Mouse (Mus musculus): ENCODE results near the gene Apobec2.
"Not testable (repeated sequence)": the region's sequence is repeated elsewhere in the genome, so short reads cannot be mapped to it uniquely, and the experiment has no call there.

Gene Apobec2

DNA sequence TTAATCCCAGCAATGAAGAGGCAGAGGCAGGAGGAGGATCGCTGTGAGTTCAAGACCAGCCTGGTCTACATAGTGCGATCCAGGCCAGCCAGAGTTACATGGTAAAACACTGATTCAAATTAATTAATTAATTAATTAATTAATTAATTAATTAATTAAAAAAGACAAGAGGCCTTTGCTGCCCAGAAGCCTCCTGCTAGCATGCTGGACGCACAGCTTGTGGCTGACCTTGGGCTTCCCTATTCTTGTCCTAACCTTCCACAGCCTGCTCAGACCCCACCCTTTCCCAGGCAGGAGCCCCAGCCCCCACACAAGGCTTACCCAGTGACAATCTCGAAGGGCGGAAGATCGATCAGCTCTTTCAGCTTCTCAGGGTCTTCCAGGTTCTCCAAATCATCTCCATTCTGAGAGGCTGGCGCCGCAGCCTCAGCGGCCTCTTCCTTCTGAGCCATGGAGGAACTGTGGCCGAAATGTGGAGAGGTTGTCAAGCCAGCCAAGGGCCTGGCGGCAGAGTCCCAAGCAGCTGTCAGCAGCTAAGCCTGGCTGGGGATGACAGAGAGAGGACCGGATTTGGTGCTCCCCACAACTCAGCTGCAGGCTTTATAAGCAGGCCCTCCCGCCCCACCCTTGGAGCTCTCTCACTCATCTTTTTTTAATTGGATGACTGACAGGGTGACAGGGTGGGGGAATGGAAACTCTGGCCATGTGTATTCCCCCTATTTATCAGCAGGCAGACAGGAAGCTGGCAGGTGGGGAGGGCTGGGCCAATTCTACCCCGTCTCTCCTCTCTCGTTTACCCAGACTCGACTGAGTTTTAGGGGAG, at the start of gene Apobec2:
TSS of gene Apobec2 (minus strand) at position 773 of the 823 bp plus-strand sequence.
- in situ Hi-C loops (cut with MboI, MseI): no loop called here

DNA sequence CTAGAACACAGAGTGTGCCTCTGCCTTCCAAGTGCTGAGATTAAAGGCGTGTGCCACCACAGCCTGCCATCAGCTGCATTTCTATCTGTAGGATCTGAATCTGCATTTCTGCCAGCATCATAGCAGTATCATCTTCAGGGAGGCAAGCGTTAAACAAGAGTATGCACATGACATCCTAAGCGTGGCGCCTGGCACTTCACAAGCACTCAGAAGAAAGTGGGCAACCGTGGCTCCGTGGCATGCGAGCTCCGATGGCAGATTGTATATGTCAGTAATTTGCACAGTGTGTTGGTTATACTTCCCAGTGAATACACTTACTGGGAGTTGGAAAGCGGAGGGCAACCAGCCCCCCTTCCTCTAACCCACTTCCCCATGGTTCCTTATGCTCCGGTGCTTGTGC, 47.2 kb upstream of the Apobec2 start:
- in situ Hi-C loops (cut with MboI, MseI): no loop called here

- in situ Hi-C loops (cut with MboI, MseI): no loop called here
Observed at GRCm38 (mm10) chr17:48475444-48475843, 42.7 kb upstream of the Apobec2 start.

- in situ Hi-C loops (cut with MboI, MseI): not testable (repeated sequence)
Observed at GRCm38 (mm10) chr17:48474282-48474681, 41.6 kb upstream of the Apobec2 start.

DNA sequence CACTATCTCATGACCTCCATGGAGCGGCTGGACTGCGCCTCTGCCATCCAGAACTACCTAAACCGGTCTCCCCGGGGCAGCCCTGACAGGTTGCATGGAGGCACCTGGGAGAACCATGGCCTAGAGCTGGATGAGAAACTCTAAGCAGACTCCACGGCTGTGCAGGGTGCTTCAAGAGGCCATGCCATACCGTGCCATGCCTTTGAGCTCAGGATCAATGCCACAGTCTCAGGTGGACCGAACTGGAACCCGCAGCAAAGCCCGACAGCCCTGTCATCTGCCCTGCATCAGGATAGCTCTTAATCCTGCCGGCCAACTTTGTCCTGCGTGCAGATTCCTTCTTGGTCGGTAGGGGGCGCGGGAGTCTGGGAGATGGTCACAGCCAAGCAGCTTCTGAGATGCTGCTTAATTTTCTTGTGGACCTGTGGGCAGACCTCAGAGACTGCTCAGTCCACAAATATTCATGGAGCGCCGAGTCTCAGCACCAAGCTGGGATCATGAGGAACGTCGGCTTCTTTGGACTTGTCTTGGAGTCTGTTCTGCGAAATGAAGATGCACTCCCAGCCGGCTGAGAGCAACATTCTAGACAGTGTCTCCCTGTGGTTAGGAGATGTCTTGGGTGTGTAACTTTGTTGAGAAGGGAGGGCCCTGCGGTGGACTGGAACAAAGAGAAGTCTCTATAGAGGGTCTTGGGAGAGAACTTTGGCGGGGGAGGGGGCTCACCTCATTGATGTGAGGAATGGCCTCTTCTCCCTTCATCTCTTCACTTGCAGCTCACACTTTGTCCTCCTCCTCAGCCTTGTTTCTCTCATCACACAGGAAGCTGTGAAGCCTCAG, 34.9 kb upstream of the Apobec2 start:
- in situ Hi-C loops (cut with MboI, MseI): no loop called here

DNA sequence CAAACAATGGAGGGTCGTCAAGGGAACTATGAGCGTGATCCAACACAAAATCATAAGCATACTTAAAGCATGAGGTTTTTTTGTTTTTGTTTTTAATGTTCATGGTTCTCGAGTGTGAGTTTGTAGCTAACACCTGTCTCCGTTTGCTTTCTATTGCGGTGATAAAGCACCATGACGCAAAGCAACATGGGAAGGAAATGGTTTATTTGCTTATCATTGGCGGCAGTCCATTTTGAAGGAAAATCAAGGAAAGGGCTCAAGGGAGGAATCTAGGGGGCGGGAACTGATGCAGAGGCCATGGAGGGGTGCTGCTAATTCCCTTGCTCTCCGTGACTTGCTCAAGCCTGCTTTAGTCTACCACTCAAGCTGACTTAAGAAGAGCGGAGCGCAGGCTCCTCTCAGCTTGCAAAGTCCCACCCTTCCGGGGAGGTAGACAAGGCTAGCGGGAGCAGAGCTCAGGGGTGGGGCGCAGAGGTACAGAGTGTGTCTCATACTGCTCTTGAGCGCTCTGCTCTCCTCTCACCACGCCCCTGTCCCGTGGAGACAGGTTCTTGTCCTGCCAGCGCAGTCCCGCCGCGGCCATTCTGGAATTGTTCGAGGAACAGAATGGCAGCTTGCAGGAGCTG, 34.2 kb upstream of the Apobec2 start:
- in situ Hi-C loops (cut with MboI, MseI): no loop called here

DNA sequence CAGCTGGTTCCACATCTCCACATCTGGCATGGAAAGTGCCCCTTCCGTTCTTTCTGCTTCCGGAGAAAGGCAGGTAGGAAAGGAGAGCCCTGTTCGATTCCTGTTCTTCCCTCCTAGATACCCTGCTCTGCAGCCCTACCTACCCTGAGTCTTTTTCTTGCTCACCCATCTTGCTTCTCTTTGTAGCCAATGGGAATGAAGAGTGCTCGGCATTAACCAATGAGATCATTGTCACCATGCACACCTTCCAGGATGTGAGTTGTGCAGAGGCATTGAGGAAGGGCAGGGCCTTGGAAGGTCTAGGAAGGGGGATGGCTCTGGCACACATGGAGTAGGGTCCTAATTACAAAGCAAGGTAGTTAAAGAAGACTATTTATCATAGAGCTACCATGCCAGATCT, 30.7 kb upstream of the Apobec2 start:
- in situ Hi-C loops (cut with MboI, MseI): no loop called here

DNA sequence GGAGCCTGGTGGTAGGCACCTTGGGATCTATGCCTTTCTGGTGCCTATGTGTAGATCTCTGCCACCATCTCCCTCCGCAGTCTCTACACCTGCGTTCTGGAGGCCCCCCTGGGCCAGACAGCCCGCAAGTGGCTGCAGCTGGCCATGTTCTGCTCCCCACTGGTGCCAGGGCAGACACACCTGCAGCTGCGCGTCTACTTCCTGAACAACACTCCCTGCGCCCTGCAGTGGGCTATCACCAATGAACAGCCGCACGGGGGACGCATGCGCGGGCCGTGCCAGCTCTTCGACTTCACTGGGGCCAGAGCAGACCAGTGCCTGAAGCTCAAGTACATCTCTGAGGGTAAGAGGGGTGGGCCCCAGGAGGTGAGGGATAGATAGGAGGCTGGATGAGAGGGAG, 29.4 kb upstream of the Apobec2 start:
- in situ Hi-C loops (cut with MboI, MseI): no loop called here

GRCm38 (mm10) chr17:48457971-48458653, 25.4 kb upstream of the Apobec2 start:
- in situ Hi-C loops (cut with MboI, MseI): loop anchor here (10.0 kb wide), 1 partner anchor 1467 kb away; no protein-coding TSS in a partner anchor

DNA sequence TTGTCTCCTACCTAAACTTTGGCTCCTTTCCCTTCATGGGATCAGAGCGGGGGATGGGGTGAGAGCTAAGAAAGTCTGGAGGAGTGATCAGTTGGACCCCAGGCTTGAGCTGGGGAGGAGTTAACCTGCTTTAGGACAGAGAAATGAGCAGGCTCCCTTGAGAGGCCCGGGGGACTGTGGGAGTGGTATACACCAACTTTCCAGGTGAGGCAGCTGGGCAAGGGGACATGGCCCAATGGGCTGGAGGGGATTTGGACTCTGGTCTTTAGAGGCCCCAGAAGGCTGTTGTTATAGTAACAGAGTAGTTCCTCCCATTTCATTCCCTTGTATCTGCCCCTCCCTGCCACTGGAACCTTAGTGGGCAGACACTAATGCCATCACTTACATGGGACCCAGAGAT, 23.2 kb upstream of the Apobec2 start:
- in situ Hi-C loops (cut with MboI, MseI): loop anchor here (10.0 kb wide), 1 partner anchor 1469 kb away; no protein-coding TSS in a partner anchor

DNA sequence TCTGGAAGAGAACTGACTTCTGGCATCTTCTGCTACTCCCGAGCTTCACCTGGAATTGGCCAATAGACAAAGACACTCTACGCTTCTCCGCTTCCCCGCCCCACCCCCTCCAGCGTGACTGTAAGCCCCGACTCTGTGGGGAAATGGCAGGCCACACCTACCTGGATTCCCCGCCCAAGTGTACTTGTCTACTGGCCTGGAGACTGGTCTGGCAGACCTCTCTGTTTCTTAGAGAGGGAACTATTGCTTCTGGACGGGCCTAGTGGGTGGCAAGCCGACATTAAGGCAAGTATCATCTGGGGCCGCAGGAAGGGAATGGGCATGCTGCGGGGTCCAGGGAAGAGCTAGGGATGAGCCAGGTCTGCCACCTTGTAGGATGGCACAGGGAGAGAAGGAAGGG, 22.0 kb upstream of the Apobec2 start, which contains the start of gene Unc5cl:
TSS of gene Unc5cl (plus strand) at position 214 of the 400 bp plus-strand sequence.
- in situ Hi-C loops (cut with MboI, MseI): loop anchor here (10.0 kb wide), 1 partner anchor 1470 kb away; no protein-coding TSS in a partner anchor

- in situ Hi-C loops (cut with MboI, MseI): loop anchor here (10.0 kb wide), 1 partner anchor 1471 kb away; no protein-coding TSS in a partner anchor
Observed at GRCm38 (mm10) chr17:48454190-48454589, 21.5 kb upstream of the Apobec2 start.

GRCm38 (mm10) chr17:48453489-48453888, 20.8 kb upstream of the Apobec2 start:
- in situ Hi-C loops (cut with MboI, MseI): loop anchor here (10.0 kb wide), 1 partner anchor 1471 kb away; no protein-coding TSS in a partner anchor

DNA sequence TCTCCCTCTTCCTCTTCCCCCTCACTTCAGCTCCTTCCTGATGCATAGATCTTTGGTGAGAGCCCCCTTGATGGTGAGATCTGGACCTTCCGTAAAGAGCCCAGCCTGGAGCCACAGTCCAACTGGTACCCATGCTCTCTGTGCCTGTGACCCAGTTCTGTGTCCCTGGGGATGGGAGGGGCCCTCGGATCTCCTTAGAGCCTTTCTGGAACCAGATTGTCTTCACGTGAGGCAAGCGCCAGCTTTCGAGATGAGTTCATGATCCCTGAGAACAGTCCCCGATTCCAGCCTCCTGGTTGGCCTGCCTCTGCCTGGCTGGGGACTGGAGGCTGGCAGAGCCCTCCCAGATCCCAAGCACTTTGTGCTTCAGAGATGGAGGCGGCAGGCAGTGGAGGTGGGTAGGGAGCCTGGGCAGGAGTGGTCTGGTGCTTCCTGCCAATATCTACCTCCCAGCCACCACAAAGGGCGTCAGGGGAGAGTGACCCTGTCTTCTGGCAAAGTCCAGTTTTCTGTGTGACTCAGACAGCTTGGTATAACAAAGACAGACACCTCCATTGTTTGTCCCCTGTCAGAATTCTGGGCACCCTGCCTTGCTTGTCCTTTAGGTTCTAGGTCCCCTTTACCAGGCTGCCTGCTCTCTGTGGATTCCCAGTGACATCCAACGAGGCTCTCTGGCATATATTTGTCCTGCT, 19.2 kb upstream of the Apobec2 start:
- in situ Hi-C loops (cut with MboI, MseI): loop anchor here (10.0 kb wide), 1 partner anchor 1473 kb away; no protein-coding TSS in a partner anchor

DNA sequence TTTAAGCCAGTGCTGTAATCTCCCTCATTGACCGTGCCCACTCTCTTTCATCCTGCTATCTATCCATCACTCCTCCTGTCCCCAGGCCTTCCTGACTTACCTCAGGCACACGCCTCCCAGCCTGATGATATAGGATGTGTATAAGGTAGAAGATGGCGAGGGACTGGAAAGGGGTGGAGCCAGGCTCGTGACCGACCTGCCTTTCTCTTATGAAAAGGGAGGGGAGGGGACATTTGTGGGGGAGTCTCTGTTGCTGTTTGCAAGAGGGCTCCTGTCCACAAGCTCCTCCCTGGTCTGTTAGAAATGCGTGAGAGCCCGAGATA, 18.6 kb upstream of the Apobec2 start, which contains the start of gene Tspo2:
TSS of gene Tspo2 (minus strand) at position 170 of the 323 bp plus-strand sequence.
- in situ Hi-C loops (cut with MboI, MseI): loop anchor here (10.0 kb wide), 1 partner anchor 1473 kb away; no protein-coding TSS in a partner anchor

- in situ Hi-C loops (cut with MboI, MseI): loop anchor here (10.0 kb wide), 1 partner anchor 1474 kb away; no protein-coding TSS in a partner anchor
Observed at GRCm38 (mm10) chr17:48450666-48451352, 18.1 kb upstream of the Apobec2 start.

GRCm38 (mm10) chr17:48447675-48448074, 14.9 kb upstream of the Apobec2 start:
- in situ Hi-C loops (cut with MboI, MseI): no loop called here

DNA sequence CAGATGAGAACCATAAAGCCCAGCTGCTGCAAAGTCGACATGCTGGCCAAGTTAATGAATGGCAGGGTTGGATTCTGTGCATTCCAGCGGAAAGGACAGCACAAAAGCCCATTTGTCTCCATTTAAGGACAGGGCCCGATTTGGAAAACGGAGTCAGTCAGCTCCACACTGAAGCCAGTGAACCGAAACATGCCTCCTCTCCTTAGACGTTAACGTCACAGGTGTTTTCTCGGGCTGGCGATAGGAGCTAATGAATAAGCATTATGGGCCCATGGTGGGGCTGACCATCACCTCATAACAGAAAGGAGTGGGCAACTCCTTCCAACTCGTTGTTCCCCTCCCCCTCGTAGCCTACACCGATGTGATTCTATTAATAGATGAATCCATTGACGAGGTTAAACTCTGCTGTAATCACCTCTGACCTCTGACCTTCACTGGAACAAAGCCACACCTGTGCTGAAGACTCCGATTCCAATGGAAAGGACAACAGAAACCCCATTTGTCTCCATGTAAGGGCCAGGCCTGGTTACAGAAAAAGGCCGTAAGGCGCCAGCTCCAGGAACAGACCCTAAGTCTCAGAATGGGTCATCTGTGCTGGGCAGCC, 10.9 kb upstream of the Apobec2 start:
- in situ Hi-C loops (cut with MboI, MseI): no loop called here

GRCm38 (mm10) chr17:48442745-48443457, 10.2 kb upstream of the Apobec2 start:
- in situ Hi-C loops (cut with MboI, MseI): no loop called here

Measured in T-helper 1 cell (primary cell).